Mouse (Mus musculus): ENCODE data around the gene Nab1. TPM values are rescaled to one million over a fixed set of nuclear protein-coding genes. Genes with fewer than 3 reads are reported as not detected.

The Nab1 gene
- polyA plus RNA-seq, 1 experiment, result 20.7 TPM

GRCm38 (mm10) chr1:52466518-52467120 lies 33.9 kb downstream of the Nab1 start:
- H3K27ac ChIP-seq (ENCODE audit: control insufficient read depth, insufficient read depth, low read depth, low read length, poor library complexity), result no peak overlapping the region
- 88% methylated on average over 8 of the region's 8 CpGs for WGBS
- no peak overlapping the region for H3K4me3 ChIP-seq (replicated peaks; ENCODE audit: control insufficient read depth, low read depth, low read length)
- no peak for TF ChIP-seq CTCF (IDR thresholded peaks at IDR 0.05; ENCODE audit: control insufficient read depth, insufficient read depth, low read length)
- no peak for TF ChIP-seq POLR2A (IDR thresholded peaks at IDR 0.05; ENCODE audit: borderline replicate concordance, control insufficient read depth, low read depth, low read length)
- H3K4me1 ChIP-seq (ENCODE audit: control insufficient read depth, insufficient read depth, low read length), result no peaks in the 10 kb centered on the region

- no peaks in the 10 kb centered on the region for H3K4me1 ChIP-seq (ENCODE audit: control insufficient read depth, insufficient read depth, low read length)
- H3K4me3 ChIP-seq (replicated peaks; ENCODE audit: control insufficient read depth, low read depth, low read length), result no peak overlapping the region
- 79% methylated on average over 3 of the region's 3 CpGs for WGBS
- no peak overlapping the region for H3K27ac ChIP-seq (ENCODE audit: control insufficient read depth, insufficient read depth, low read depth, low read length, poor library complexity)
- no peak for TF ChIP-seq POLR2A (IDR thresholded peaks at IDR 0.05; ENCODE audit: borderline replicate concordance, control insufficient read depth, low read depth, low read length)
- no peak for TF ChIP-seq CTCF (IDR thresholded peaks at IDR 0.05; ENCODE audit: control insufficient read depth, insufficient read depth, low read length)
These were observed 34.6 kb downstream of the Nab1 start for GRCm38 (mm10) chr1:52465830-52466229.

GRCm38 (mm10) chr1:52465264-52465663 lies 35.2 kb downstream of the Nab1 start:
- WGBS, result 83% methylated on average over 3 of the region's 3 CpGs
- TF ChIP-seq POLR2A (IDR thresholded peaks at IDR 0.05; ENCODE audit: borderline replicate concordance, control insufficient read depth, low read depth, low read length) (no peak), CTCF (IDR thresholded peaks at IDR 0.05; ENCODE audit: control insufficient read depth, insufficient read depth, low read length) (no peak)
- Histone ChIP-seq H3K27ac (ENCODE audit: control insufficient read depth, insufficient read depth, low read depth, low read length, poor library complexity) (no peak overlapping the region), H3K4me1 (ENCODE audit: control insufficient read depth, insufficient read depth, low read length) (no peaks in the 10 kb centered on the region), H3K4me3 (replicated peaks; ENCODE audit: control insufficient read depth, low read depth, low read length) (no peak overlapping the region)

- Histone ChIP-seq H3K4me1 (ENCODE audit: control insufficient read depth, insufficient read depth, low read length) (no peaks in the 10 kb centered on the region), H3K4me3 (replicated peaks; ENCODE audit: control insufficient read depth, low read depth, low read length) (no peak overlapping the region), H3K27ac (ENCODE audit: control insufficient read depth, insufficient read depth, low read depth, low read length, poor library complexity) (no peak overlapping the region)
- 76% methylated on average over 6 of the region's 6 CpGs for WGBS
- TF ChIP-seq POLR2A (IDR thresholded peaks at IDR 0.05; ENCODE audit: borderline replicate concordance, control insufficient read depth, low read depth, low read length) (no peak), CTCF (IDR thresholded peaks at IDR 0.05; ENCODE audit: control insufficient read depth, insufficient read depth, low read length) (no peak)
These were observed 37.2 kb downstream of the Nab1 start for GRCm38 (mm10) chr1:52463305-52463704.

- H3K4me1 ChIP-seq (ENCODE audit: control insufficient read depth, insufficient read depth, low read length), result no peaks in the 10 kb centered on the region
- no peak for TF ChIP-seq POLR2A (IDR thresholded peaks at IDR 0.05; ENCODE audit: borderline replicate concordance, control insufficient read depth, low read depth, low read length)
- no peak for TF ChIP-seq CTCF (IDR thresholded peaks at IDR 0.05; ENCODE audit: control insufficient read depth, insufficient read depth, low read length)
- no peak overlapping the region for H3K27ac ChIP-seq (ENCODE audit: control insufficient read depth, insufficient read depth, low read depth, low read length, poor library complexity)
- no peak overlapping the region for H3K4me3 ChIP-seq (replicated peaks; ENCODE audit: control insufficient read depth, low read depth, low read length)
- 91% methylated on average over 7 of the region's 7 CpGs for WGBS
These were observed 43.9 kb downstream of the Nab1 start for GRCm38 (mm10) chr1:52456571-52456970.

GRCm38 (mm10) chr1:52454509-52455001 lies 45.9 kb downstream of the Nab1 start:
- H3K4me1 ChIP-seq (ENCODE audit: control insufficient read depth, insufficient read depth, low read length), result no peaks in the 10 kb centered on the region
- H3K4me3 ChIP-seq (replicated peaks; ENCODE audit: control insufficient read depth, low read depth, low read length), result no peak overlapping the region
- H3K27ac ChIP-seq (ENCODE audit: control insufficient read depth, insufficient read depth, low read depth, low read length, poor library complexity), result no peak overlapping the region
- TF ChIP-seq POLR2A (IDR thresholded peaks at IDR 0.05; ENCODE audit: borderline replicate concordance, control insufficient read depth, low read depth, low read length) (no peak), CTCF (IDR thresholded peaks at IDR 0.05; ENCODE audit: control insufficient read depth, insufficient read depth, low read length) (no peak)
- WGBS, result 50% methylated on average over 3 of the region's 3 CpGs

GRCm38 (mm10) chr1:52451360-52451759 lies 49.1 kb downstream of the Nab1 start:
- no peak overlapping the region for H3K4me3 ChIP-seq (replicated peaks; ENCODE audit: control insufficient read depth, low read depth, low read length)
- no peak overlapping the region for H3K27ac ChIP-seq (ENCODE audit: control insufficient read depth, insufficient read depth, low read depth, low read length, poor library complexity)
- WGBS, result 75% methylated on average over 1 of the region's 1 CpGs
- no peak for TF ChIP-seq POLR2A (IDR thresholded peaks at IDR 0.05; ENCODE audit: borderline replicate concordance, control insufficient read depth, low read depth, low read length)
- no peak for TF ChIP-seq CTCF (IDR thresholded peaks at IDR 0.05; ENCODE audit: control insufficient read depth, insufficient read depth, low read length)
- no peaks in the 10 kb centered on the region for H3K4me1 ChIP-seq (ENCODE audit: control insufficient read depth, insufficient read depth, low read length)

- TF ChIP-seq POLR2A (IDR thresholded peaks at IDR 0.05; ENCODE audit: borderline replicate concordance, control insufficient read depth, low read depth, low read length) (no peak), CTCF (IDR thresholded peaks at IDR 0.05; ENCODE audit: control insufficient read depth, insufficient read depth, low read length) (no peak)
- no peak overlapping the region for H3K4me3 ChIP-seq (replicated peaks; ENCODE audit: control insufficient read depth, low read depth, low read length)
- no peak overlapping the region for H3K27ac ChIP-seq (ENCODE audit: control insufficient read depth, insufficient read depth, low read depth, low read length, poor library complexity)
- no peaks in the 10 kb centered on the region; the same call in 1 of the 2 replicates for H3K4me1 ChIP-seq (ENCODE audit: control insufficient read depth, insufficient read depth, low read length)
- WGBS, result 66% methylated on average over 6 of the region's 6 CpGs
These were observed 64.6 kb downstream of the Nab1 start for GRCm38 (mm10) chr1:52435856-52436255.
